Mouse (Mus musculus): ENCODE measurements around the gene Tbx21. TPM values are rescaled to one million over a fixed set of nuclear protein-coding genes. Genes with fewer than 3 reads are reported as not detected.

Tbx21 gene
- total RNA-seq, 2 experiments from 2014 or later = 0.17 to 0.48 TPM

DNA sequence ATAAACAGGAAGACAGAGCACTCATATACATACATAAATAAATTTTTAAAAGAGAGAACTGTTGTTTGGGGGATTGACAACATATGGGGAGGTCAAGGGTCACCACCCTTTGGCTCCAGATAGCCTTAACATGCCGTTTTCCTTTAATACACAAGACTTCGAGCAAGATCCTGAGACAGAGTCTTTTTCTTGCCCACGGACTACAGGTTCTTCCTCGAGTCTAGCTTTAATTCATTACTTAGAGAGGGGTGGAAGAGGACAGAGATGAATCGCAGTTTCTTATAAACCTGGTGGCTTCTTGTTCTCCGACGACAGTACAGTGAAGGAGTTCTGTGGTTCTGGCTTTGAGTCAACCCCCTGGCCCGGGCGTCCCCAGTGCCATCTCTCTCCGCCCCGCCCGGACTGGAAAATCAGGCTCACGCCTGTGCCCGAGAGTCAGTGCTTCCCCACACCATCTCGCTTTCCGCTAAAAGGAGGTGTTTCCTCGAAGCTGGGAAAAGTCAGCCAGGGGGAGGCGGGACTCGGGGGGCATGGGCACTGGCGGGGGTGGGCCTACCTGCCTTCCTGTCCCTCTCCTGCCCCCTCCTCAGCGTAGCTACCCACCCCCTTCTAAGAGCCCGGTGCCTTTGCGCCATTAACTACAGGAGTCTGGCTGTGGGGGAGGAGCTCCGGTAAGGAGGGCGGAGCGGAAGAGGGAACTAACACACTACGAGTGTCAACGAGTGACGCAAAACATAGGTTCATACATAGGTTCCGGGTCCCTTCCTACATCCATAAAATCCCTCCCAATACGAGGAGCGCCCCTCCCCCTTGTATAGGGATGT is 11.7 kb upstream of the Tbx21 start:
- peak overlapping the region; percentile 66 for H3K27ac ChIP-seq
- peak; percentile 54 for DNase-seq
- intact Hi-C loops (cut with DNase I) = no loop called here
- peak overlapping the region; percentile 73 for H3K4me3 ChIP-seq
- TF ChIP-seq CTCF (IDR thresholded peaks at IDR 0.05) = no peak

DNA sequence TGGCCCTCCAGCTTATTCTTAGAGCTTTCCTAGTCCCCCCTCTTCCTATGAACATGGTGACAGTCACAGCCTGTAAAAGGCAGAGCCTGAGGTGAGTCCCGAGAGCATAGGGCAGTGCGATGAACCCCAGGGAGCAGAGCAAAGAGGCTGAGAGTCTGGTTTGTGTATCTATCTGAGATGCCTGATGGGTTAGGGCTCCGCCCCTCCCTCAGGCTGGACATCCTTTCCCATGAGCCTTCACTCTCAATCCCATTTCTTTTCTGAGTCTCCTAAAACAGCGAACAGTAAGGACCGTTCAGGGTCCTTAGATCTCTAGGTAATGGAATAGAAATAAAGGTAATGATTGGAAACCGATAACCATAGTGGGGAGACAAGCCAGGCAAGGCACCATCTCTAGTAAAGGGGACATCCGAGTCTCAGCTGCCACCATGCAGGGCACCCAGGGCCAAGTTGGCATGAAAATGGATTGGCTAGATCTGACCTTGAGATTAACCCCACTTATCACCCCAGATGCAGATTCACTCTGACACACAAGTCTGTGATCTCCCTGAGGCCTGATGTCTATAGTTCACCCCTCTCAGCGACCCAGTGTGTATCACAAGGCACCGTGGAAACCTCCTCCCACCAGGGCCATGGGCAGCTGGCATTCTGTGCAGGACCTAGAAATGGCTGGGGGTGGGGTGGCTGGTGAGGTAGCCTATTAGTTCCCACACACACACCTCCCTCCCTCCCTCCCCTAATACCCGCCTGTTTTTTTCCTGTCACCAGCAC is 9.3 kb upstream of the Tbx21 start:
- DNase-seq = no peak
- intact Hi-C loops (cut with DNase I) = no loop called here
- Histone ChIP-seq H3K4me3 (no peak overlapping the region), H3K27ac (no peak overlapping the region)
- TF ChIP-seq CTCF (IDR thresholded peaks at IDR 0.05) = no peak

DNA sequence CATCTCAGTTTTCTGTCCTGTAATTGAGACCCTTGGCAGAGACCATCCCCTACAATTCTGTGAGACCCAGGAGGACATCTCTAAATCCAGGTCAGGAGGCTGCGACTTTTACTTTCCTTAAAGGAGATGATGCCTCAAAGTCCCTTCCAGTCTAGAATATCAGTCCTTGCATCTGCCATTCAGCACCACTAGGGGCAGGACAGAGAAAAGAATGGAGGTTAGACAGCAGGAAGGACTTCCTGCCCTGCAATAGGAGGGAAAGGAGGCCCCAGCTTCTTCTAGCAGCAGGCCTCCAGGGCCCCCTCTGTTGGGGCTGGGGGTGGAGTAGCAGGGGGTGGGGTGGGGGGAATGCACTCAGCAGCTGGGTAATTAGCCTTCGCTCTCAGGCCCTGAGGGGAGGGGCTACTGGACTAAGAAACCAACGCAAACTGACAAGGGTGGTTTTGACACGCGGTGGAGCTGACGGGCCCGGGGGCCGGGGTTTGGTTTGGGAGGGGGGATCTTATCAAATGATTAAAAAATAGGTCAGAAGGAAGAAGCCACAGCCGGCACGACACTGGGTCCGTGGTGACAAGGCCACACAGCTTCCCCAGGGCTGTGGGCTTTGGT is 8.3 kb upstream of the Tbx21 start:
- Histone ChIP-seq H3K27ac (no peak overlapping the region), H3K4me3 (no peak overlapping the region)
- TF ChIP-seq CTCF (IDR thresholded peaks at IDR 0.05) = peak; percentile 43
- DNase-seq = no peak
- intact Hi-C loops (cut with DNase I) = no loop called here

DNA sequence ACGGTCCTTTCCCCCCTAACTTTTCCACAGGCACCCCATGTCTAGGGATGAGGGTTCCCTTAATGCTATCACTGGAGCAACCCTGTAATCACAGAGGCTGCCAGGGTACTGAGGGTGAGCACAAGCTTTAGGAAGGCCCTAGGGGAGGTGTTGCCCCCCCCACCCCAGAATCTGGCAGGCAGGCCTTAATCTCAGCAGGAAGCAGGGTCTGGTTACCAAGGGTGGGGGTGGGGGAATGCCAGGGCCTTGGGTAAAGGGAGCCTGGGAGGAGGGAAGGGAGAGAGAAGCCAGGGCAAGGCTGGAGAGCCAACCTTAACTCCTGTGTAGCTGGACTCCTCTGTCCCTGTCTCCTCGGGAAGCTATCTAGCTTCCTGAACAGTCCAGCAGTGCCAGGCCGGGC is 5.5 kb upstream of the Tbx21 start:
- intact Hi-C loops (cut with DNase I) = no loop called here
- TF ChIP-seq CTCF (IDR thresholded peaks at IDR 0.05) = no peak
- DNase-seq = peak; percentile 55
- Histone ChIP-seq H3K27ac (peak overlapping the region; percentile 61), H3K4me3 (no peak overlapping the region)

DNA sequence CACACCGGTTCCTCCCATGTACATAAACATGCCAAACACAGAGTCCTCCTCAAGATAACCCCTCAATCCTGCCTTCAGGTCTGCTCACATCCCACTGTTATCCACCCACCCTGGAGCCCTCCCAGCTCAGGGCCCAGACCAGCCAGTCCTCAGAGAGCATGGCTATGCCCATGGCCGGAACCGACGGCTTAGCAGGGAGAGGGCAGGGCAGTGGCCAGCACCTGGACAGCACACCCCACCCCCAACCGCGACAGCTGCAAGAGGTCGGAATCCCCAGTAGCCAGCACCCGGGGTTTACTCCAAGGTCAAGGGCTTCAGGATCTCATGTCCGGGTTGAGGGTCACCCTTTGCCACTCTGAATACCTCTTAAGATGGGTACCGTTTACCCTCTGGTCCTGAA is 5.1 kb upstream of the Tbx21 start:
- H3K27ac ChIP-seq = peak overlapping the region; percentile 61
- DNase-seq = peak; percentile 65
- TF ChIP-seq CTCF (IDR thresholded peaks at IDR 0.05) = no peak
- intact Hi-C loops (cut with DNase I) = no loop called here
- no peak overlapping the region for H3K4me3 ChIP-seq

DNA sequence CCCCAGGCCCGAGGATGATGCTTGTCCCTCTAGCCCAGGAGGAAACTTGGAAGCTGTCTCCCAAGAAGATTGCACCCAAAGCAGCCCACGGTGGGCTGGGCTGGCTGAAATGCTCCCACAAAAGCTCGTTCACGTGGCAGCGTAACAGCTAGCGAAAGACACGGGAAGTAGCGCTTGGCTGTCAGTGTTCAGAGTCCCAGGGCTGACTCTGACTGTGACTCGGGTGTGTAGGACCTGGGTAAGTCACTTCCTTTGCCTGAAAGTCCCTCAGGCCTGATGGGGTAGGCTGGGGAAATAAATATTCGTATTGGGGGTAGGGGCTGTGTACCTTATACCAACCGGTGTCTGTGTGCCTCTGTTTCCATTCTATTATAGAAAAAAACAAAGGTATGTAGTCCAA is 666 bp upstream of the Tbx21 start:
- Histone ChIP-seq H3K4me3 (peak overlapping the region; percentile 70; the same call in 1 of the 2 replicates), H3K27ac (no peak overlapping the region)
- intact Hi-C loops (cut with DNase I) = no loop called here
- no peak for TF ChIP-seq CTCF (IDR thresholded peaks at IDR 0.05)
- no peak for DNase-seq

DNA sequence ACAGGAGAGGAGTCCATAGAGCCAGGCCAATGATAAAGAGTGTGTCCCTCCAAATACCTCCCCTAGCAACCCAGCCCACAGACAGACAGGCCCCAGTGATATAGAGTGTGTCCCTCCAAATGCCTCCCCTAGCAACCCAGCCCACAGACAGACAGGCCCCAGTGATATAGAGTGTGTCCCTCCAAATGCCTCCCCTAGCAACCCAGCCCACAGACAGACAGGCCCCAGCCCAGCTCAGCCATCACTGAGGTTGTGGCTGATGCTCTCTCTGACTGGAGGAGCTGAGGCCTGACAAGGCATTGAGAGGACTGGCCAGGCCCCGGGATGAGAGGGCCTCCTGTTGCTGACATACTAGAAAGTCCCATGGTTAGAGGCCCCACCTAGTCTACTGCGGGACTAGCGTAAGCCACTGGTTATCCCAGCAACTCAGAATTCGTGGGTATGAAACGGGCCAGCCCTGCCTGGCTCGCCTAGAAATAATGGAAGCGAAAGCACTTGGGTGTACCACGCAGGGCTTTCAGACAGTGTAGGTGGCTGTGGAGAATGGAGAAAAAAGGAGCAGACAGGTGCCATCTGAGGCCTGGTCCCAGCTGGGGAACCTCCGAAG is 2.5 kb downstream of the Tbx21 start:
- Histone ChIP-seq H3K4me3 (no peak overlapping the region), H3K27ac (no peak overlapping the region)
- no peak for TF ChIP-seq CTCF (IDR thresholded peaks at IDR 0.05)
- no peak for DNase-seq
- intact Hi-C loops (cut with DNase I) = no loop called here

DNA sequence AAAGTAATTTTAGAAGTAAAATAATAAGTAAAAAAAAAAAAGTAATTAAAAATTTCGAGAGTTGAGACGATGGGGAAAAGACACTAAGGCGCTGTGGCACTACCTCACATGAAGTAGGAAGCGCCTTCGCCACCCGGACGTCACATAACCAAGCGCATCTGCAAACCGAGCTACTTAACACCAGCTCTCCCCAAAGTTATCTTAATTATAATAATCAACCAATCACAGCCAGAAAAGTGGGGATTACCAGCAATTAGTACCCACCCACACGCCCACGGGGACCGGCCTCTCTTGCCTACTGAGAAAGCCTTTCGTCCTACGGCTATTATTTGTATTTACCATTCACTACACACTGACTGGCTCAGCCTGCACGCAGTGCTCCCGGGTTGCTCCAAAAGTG is 6.2 kb downstream of the Tbx21 start:
- TF ChIP-seq CTCF (IDR thresholded peaks at IDR 0.05) = no peak
- intact Hi-C loops (cut with DNase I) = loop anchor here (10.0 kb wide), 1 partner anchor 156 kb away; no protein-coding TSS in a partner anchor
- Histone ChIP-seq H3K27ac (no peak overlapping the region), H3K4me3 (no peak overlapping the region)
- DNase-seq = no peak

DNA sequence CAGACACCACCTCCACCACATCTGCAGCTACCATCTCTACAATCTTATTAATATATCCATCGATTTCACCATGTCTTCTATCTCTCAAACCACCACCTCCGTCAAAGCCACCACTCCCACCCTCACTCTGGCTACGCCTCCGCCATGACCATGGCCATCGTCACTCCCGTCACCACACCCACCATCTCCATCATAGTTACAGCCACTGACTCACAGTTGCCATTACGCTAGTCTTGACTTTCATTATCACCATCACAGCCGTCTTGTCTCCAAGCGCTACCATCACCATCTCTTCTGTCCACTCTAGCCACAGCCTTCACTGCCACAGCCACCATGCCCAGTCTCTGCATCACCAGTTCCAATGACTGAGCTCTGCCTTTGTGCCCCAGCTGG is 11.0 kb downstream of the Tbx21 start:
- no peak overlapping the region for H3K27ac ChIP-seq
- no peak for TF ChIP-seq CTCF (IDR thresholded peaks at IDR 0.05)
- H3K4me3 ChIP-seq = no peak overlapping the region
- intact Hi-C loops (cut with DNase I) = loop anchor here (10.0 kb wide), 1 partner anchor 161 kb away; no protein-coding TSS in a partner anchor
- peak; percentile 8 for DNase-seq

DNA sequence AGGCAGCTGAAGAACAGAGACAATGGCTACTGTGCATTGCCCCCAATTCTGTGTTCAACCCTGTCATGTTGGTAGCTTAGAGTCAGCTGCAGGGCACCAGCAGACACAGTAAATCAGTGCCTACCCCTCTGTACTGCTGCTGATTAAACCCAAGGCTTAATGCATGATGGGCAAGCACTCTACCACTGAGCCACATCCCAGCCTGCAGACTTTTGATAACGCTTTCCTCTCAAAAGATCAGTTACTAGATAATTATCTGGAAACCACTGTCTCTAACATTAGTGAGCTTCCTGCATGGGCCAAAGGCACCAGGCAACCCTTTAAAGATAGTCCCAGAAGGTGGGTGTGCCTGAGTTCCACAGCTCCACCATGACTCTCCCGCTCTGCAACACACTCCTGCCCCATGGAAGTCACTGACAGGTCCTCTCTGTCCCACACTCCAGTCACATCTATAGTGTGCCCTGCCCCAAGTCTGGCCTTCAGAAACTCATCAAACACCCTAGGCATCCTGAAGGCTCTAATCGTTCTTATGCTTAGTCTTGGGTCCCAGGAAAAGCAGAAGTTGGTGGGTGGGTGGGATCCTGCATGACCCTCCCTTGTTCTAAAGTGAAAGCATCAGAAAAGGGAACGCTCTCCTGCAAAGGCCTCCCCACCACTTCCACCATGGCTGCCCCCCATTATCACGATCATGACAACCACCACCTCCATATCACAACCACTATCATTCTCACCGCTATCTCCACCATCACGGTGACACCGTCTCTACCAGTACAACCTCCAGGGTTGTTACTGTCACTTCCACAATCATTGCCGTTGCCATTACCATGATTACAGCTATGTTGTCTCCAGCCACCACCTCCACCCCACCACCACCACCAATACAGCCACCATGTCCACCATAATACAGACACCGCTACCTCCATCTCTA is 11.7 kb downstream of the Tbx21 start:
- intact Hi-C loops (cut with DNase I) = loop anchor here (10.0 kb wide), 1 partner anchor 161 kb away; no protein-coding TSS in a partner anchor
- no peak for TF ChIP-seq CTCF (IDR thresholded peaks at IDR 0.05)
- no peak overlapping the region for H3K4me3 ChIP-seq
- H3K27ac ChIP-seq = no peak overlapping the region
- peak; percentile 2 for DNase-seq

DNA sequence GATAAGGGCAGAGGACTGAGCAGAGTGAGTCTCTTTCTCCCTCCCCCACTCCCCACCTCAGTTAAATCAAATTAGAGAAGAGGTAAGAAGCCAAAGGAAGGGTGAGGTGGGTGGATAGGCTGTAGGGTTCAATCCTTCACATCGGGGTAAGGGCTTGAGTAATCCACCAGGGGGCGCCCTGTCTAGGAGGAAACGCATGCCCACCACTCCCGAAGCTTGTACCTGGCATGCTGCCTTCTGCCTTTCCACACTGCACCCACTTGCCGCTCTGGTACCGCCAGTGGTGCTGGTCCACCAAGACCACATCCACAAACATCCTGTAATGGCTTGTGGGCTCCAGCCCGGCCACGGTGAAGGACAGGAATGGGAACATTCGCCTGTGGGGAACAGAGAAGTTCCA is 13.4 kb downstream of the Tbx21 start:
- intact Hi-C loops (cut with DNase I) = loop anchor here (1.0 to 10.0 kb wide), 3 partner anchors 45 to 163 kb away; no protein-coding TSS in a partner anchor
- peak; percentile 87 for TF ChIP-seq CTCF (IDR thresholded peaks at IDR 0.05)
- Histone ChIP-seq H3K4me3 (no peak overlapping the region), H3K27ac (no peak overlapping the region)
- DNase-seq = peak; percentile 78
